Mouse (Mus musculus): ENCODE results near the gene Pnpla5.

The Pnpla5 gene

DNA sequence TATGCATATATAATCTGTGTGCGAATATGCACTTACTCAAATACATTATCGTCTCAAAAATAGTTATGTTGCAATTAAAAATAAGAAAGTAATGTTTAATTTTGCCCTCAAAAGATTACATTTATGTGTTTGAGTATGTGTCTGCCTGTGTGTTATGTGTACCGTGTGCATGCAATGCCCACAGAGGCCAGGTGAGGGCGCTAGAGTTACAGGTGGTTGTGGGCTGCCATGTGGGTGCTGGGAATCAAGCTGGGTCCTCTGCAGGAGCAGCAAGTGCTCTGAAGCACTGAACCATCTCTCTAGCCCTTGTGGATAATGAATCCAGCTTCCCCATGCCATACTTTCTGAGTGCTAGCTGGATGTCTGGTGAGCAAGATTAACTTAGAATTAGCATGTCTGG lies 57.3 kb downstream of the Pnpla5 start:
- no peak for DNase-seq (ENCODE audit: low spot score)

GRCm38 (mm10) chr15:84065140-84065539 lies 57.8 kb downstream of the Pnpla5 start, which contains the start of gene Efcab6:
TSS of gene Efcab6 (minus strand) at chr15:84065379.
- no peak for DNase-seq (ENCODE audit: low spot score)

All from ovary, adult 18-20 months (tissue).